Mouse (Mus musculus) frontal cortex, adult 2 months (tissue): ENCODE measurements around the gene Kat5. TPM values are rescaled to one million over a fixed set of nuclear protein-coding genes. Genes with fewer than 3 reads are reported as not detected.

Source experiments
- polyA plus RNA-seq: library from polyadenylated mRNA; depleted of rRNA; stranded (reverse); fragments of >200 nt; gene quantifications from 2 replicates; pipeline ENCODE4 v1.2.3, GENCODE M21; 2012; rRNA removed

Gene Kat5
- polyA plus RNA-seq, 1 experiment, result 111 TPM

Other genes with a start within 250 kb of the Kat5 start
- gene Eif1ad, start 243.5 kb downstream of the Kat5 start, polyA plus RNA-seq, result 25.4 and 27.0 TPM in 2 replicates
- gene Banf1, start 243.1 kb downstream of the Kat5 start, polyA plus RNA-seq, result 95.2 and 99.8 TPM in 2 replicates
- gene Sart1, start 221.5 kb downstream of the Kat5 start, polyA plus RNA-seq, result 70.5 and 85.4 TPM in 2 replicates
- not detected in 2 replicates for gene Tsga10ip, start 207.7 kb downstream of the Kat5 start, polyA plus RNA-seq
- 305 and 342 TPM in 2 replicates for gene Drap1, start 185.3 kb downstream of the Kat5 start, polyA plus RNA-seq
- 94.3 and 95.0 TPM in 2 replicates for gene AI837181, start 185.1 kb downstream of the Kat5 start, polyA plus RNA-seq
- gene Fosl1, start 162.7 kb downstream of the Kat5 start, polyA plus RNA-seq, result 0.06 and 0.19 TPM in 2 replicates
- gene Ccdc85b, start 152.3 kb downstream of the Kat5 start, polyA plus RNA-seq, result 22.4 and 24.7 TPM in 2 replicates
- gene Fibp, start 149.6 kb downstream of the Kat5 start, polyA plus RNA-seq, result 130 and 142 TPM in 2 replicates
- 0.38 and 0.40 TPM in 2 replicates for gene Ctsw, start 141.7 kb downstream of the Kat5 start, polyA plus RNA-seq
- gene Efemp2, start 136.3 kb downstream of the Kat5 start, polyA plus RNA-seq, result 36.5 and 37.4 TPM in 2 replicates
- 42.4 TPM in 2 replicates for gene Mus81, start 121.8 kb downstream of the Kat5 start, polyA plus RNA-seq
- 1,335 and 1,444 TPM in 2 replicates for gene Cfl1, start 119.8 kb downstream of the Kat5 start, polyA plus RNA-seq
- gene 1700020D05Rik, start 106.5 kb downstream of the Kat5 start, polyA plus RNA-seq, result 5.4 and 5.9 TPM in 2 replicates
- gene Snx32, start 99.7 kb downstream of the Kat5 start, polyA plus RNA-seq, result 152 and 164 TPM in 2 replicates
- 0.04 TPM in 2 replicates for gene Ovol1, start 49.6 kb downstream of the Kat5 start, polyA plus RNA-seq
- 2.5 and 2.8 TPM in 2 replicates for gene Ap5b1, start 42.2 kb downstream of the Kat5 start, polyA plus RNA-seq
- 50.2 and 56.5 TPM in 2 replicates for gene Rnaseh2c, start 8.4 kb downstream of the Kat5 start, polyA plus RNA-seq
- gene Rela, start 27.2 kb upstream of the Kat5 start, polyA plus RNA-seq, result 32.6 and 33.4 TPM in 2 replicates
- 18.0 and 24.0 TPM in 2 replicates for gene Sipa1, start 53.5 kb upstream of the Kat5 start, polyA plus RNA-seq
- gene Map3k11, start 78.5 kb upstream of the Kat5 start, polyA plus RNA-seq, result 18.9 and 20.4 TPM in 2 replicates
- 68.4 and 72.5 TPM in 2 replicates for gene Pcnx3, start 78.7 kb upstream of the Kat5 start, polyA plus RNA-seq
- 0.22 and 0.27 TPM in 2 replicates for gene Kcnk7, start 94.1 kb upstream of the Kat5 start, polyA plus RNA-seq
- 16.8 and 18.8 TPM in 2 replicates for gene Ehbp1l1, start 116.1 kb upstream of the Kat5 start, polyA plus RNA-seq
- 56.1 and 65.8 TPM in 2 replicates for gene Fam89b, start 119.4 kb upstream of the Kat5 start, polyA plus RNA-seq
- 81.5 and 87.8 TPM in 2 replicates for gene Ltbp3, start 130.7 kb upstream of the Kat5 start, polyA plus RNA-seq
- 111 and 120 TPM in 2 replicates for gene Scyl1, start 161.2 kb upstream of the Kat5 start, polyA plus RNA-seq